Mouse (Mus musculus) heart, adult 8-10 months (tissue): Measurements from ENCODE around the gene Map1lc3b. TPM values are rescaled to one million over a fixed set of nuclear protein-coding genes. Genes with fewer than 3 reads are reported as not detected.
A peak's percentile ranks its signal among the peaks of the same experiment; 100 is the strongest.

Source experiments
- DNase-seq: peaks from one replicate; pipeline ENCODE4 v3.0.0; 2022; ENCODE audit warnings: low spot score
- total RNA-seq, 4 experiments: library from RNA; stranded (reverse); gene quantifications; 2 replicates each; pipeline ENCODE4 v1.2.4; 2022

The Map1lc3b gene
- 100 to 1,000 TPM; 264 to 289 (median 284) TPM for total RNA-seq

GRCm38 (mm10) chr8:121590203-121591177 lies at the start of gene Map1lc3b:
TSS of gene Map1lc3b (plus strand) at chr8:121590361.
- DNase-seq: peak; percentile 93

- no peak for DNase-seq
These were observed 48.3 kb upstream of the Map1lc3b start for GRCm38 (mm10) chr8:121541862-121542261.

GRCm38 (mm10) chr8:121542901-121543300 lies 47.3 kb upstream of the Map1lc3b start:
- no peak for DNase-seq

- no peak for DNase-seq
These were observed 45.8 kb upstream of the Map1lc3b start, which contains the start of gene 1700018B08Rik for GRCm38 (mm10) chr8:121544276-121544785. TSS of gene 1700018B08Rik (minus strand) at chr8:121544320.

GRCm38 (mm10) chr8:121544936-121545335 lies 45.2 kb upstream of the Map1lc3b start:
- no peak for DNase-seq

- DNase-seq: peak; percentile 72
These were observed 43.0 kb upstream of the Map1lc3b start for GRCm38 (mm10) chr8:121547132-121547531.

GRCm38 (mm10) chr8:121550056-121550455 lies 40.1 kb upstream of the Map1lc3b start:
- no peak for DNase-seq

- DNase-seq: no peak
These were observed 38.8 kb upstream of the Map1lc3b start for GRCm38 (mm10) chr8:121551065-121551985.

- DNase-seq: no peak
These were observed 37.7 kb upstream of the Map1lc3b start for GRCm38 (mm10) chr8:121552506-121552905.

- DNase-seq: no peak
These were observed 36.2 kb upstream of the Map1lc3b start for GRCm38 (mm10) chr8:121553831-121554475.

- no peak for DNase-seq
These were observed 32.4 kb upstream of the Map1lc3b start for GRCm38 (mm10) chr8:121557746-121558145.

- no peak for DNase-seq
These were observed 31.6 kb upstream of the Map1lc3b start for GRCm38 (mm10) chr8:121558538-121558937.

GRCm38 (mm10) chr8:121559801-121560200 lies 30.4 kb upstream of the Map1lc3b start:
- DNase-seq: no peak

- DNase-seq: no peak
These were observed 29.6 kb upstream of the Map1lc3b start for GRCm38 (mm10) chr8:121560432-121561100.

GRCm38 (mm10) chr8:121561636-121562345 lies 28.4 kb upstream of the Map1lc3b start:
- DNase-seq: peak; percentile 74

- DNase-seq: peak; percentile 87
These were observed 27.2 kb upstream of the Map1lc3b start for GRCm38 (mm10) chr8:121562941-121563351.

- no peak for DNase-seq
These were observed 26.5 kb upstream of the Map1lc3b start for GRCm38 (mm10) chr8:121563701-121564100.

- DNase-seq: no peak
These were observed 21.8 kb upstream of the Map1lc3b start for GRCm38 (mm10) chr8:121568321-121568720.

- no peak for DNase-seq
These were observed 19.8 kb upstream of the Map1lc3b start for GRCm38 (mm10) chr8:121570335-121570734.

- no peak for DNase-seq
These were observed 19.4 kb upstream of the Map1lc3b start for GRCm38 (mm10) chr8:121570801-121571200.
